Mouse (Mus musculus): ENCODE data around the gene Vwa8. TPM values are rescaled to one million over a fixed set of nuclear protein-coding genes. Genes with fewer than 3 reads are reported as not detected.

Vwa8 gene
- polyA plus RNA-seq, 2 experiments: 11.8 to 14.0 TPM

GRCm38 (mm10) chr14:79157451-79158218 lies 308.8 kb downstream of the Vwa8 start:
- Histone ChIP-seq H3K4me1 (ENCODE audit: control insufficient read depth, insufficient read depth, low read length) (peaks cover 35% of the 10 kb centered on the region), H3K9ac (ENCODE audit: low read depth, low read length, severe bottlenecking) (no peak overlapping the region), H3K9me3 (ENCODE audit: control insufficient read depth, low read length) (no peaks in the 10 kb centered on the region), H3K27me3 (ENCODE audit: control insufficient read depth, insufficient read depth, low read length) (no peaks in the 10 kb centered on the region), H3K36me3 (ENCODE audit: control insufficient read depth, insufficient read depth, low read length) (0 out of 2 replicates have a peak, but pooled peaks cover 3% of the 10 kb centered on the region), H3K27ac (replicated peaks; ENCODE audit: low read depth, low read length) (peak overlapping the region; percentile 72), H3K4me2 (replicated peaks; ENCODE audit: low read depth, low read length, severe bottlenecking) (peak overlapping the region; percentile 19; the same call in 1 of the 2 replicates), H3K4me3 (replicated peaks; ENCODE audit: low read length) (no peak overlapping the region)
- ATAC-seq (ENCODE audit: low FRiP score, low read depth) (peak; percentile 81), DNase-seq (ENCODE audit: low spot score) (peak; percentile 77)
- no peak for TF ChIP-seq POLR2A (IDR thresholded peaks at IDR 0.05; ENCODE audit: borderline replicate concordance, extremely low read depth, insufficient read depth, insufficient read length)
- 19% methylated on average over 15 of the region's 17 CpGs for WGBS

- DNase-seq (ENCODE audit: low spot score) (no peak), ATAC-seq (ENCODE audit: low FRiP score, low read depth) (peak; percentile 42)
- H3K27ac ChIP-seq (replicated peaks; ENCODE audit: low read depth, low read length): peak overlapping the region; percentile 72
- no peak overlapping the region for H3K9ac ChIP-seq (ENCODE audit: low read depth, low read length, severe bottlenecking)
- 0 out of 2 replicates have a peak, but pooled peaks cover 3% of the 10 kb centered on the region for H3K36me3 ChIP-seq (ENCODE audit: control insufficient read depth, insufficient read depth, low read length)
- no peaks in the 10 kb centered on the region for H3K9me3 ChIP-seq (ENCODE audit: control insufficient read depth, low read length)
- no peaks in the 10 kb centered on the region for H3K27me3 ChIP-seq (ENCODE audit: control insufficient read depth, insufficient read depth, low read length)
- no peak for TF ChIP-seq POLR2A (IDR thresholded peaks at IDR 0.05; ENCODE audit: borderline replicate concordance, extremely low read depth, insufficient read depth, insufficient read length)
- H3K4me2 ChIP-seq (replicated peaks; ENCODE audit: low read depth, low read length, severe bottlenecking): peak overlapping the region; percentile 19; the same call in 1 of the 2 replicates
- peaks cover 35% of the 10 kb centered on the region for H3K4me1 ChIP-seq (ENCODE audit: control insufficient read depth, insufficient read depth, low read length)
- 33% methylated on average over 12 of the region's 12 CpGs for WGBS
- no peak overlapping the region for H3K4me3 ChIP-seq (replicated peaks; ENCODE audit: low read length)
Observed at GRCm38 (mm10) chr14:79158219-79158521, 309.3 kb downstream of the Vwa8 start.

GRCm38 (mm10) chr14:79158673-79159200 lies 309.9 kb downstream of the Vwa8 start:
- Histone ChIP-seq H3K4me1 (ENCODE audit: control insufficient read depth, insufficient read depth, low read length) (peaks cover 35% of the 10 kb centered on the region), H3K4me2 (replicated peaks; ENCODE audit: low read depth, low read length, severe bottlenecking) (no peak overlapping the region), H3K4me3 (replicated peaks; ENCODE audit: low read length) (no peak overlapping the region), H3K27ac (replicated peaks; ENCODE audit: low read depth, low read length) (no peak overlapping the region), H3K27me3 (ENCODE audit: control insufficient read depth, insufficient read depth, low read length) (no peaks in the 10 kb centered on the region), H3K9me3 (ENCODE audit: control insufficient read depth, low read length) (no peaks in the 10 kb centered on the region), H3K36me3 (ENCODE audit: control insufficient read depth, insufficient read depth, low read length) (0 out of 2 replicates have a peak, but pooled peaks cover 3% of the 10 kb centered on the region), H3K9ac (ENCODE audit: low read depth, low read length, severe bottlenecking) (no peak overlapping the region)
- no peak for TF ChIP-seq POLR2A (IDR thresholded peaks at IDR 0.05; ENCODE audit: borderline replicate concordance, extremely low read depth, insufficient read depth, insufficient read length)
- ATAC-seq (ENCODE audit: low FRiP score, low read depth) (no peak), DNase-seq (ENCODE audit: low spot score) (no peak)
- WGBS: 66% methylated on average over 4 of the region's 4 CpGs

- H3K4me3 ChIP-seq (replicated peaks; ENCODE audit: low read length): no peak overlapping the region
- H3K27ac ChIP-seq (replicated peaks; ENCODE audit: low read depth, low read length): no peak overlapping the region
- TF ChIP-seq POLR2A (IDR thresholded peaks at IDR 0.05; ENCODE audit: borderline replicate concordance, extremely low read depth, insufficient read depth, insufficient read length): no peak
- DNase-seq (ENCODE audit: low spot score): no peak
- no peaks in the 10 kb centered on the region for H3K27me3 ChIP-seq (ENCODE audit: control insufficient read depth, insufficient read depth, low read length)
- H3K9ac ChIP-seq (ENCODE audit: low read depth, low read length, severe bottlenecking): no peak overlapping the region
- no peak overlapping the region for H3K4me2 ChIP-seq (replicated peaks; ENCODE audit: low read depth, low read length, severe bottlenecking)
- peaks cover 30% of the 10 kb centered on the region for H3K4me1 ChIP-seq (ENCODE audit: control insufficient read depth, insufficient read depth, low read length)
- 0 out of 2 replicates have a peak, but pooled peaks cover 7% of the 10 kb centered on the region for H3K36me3 ChIP-seq (ENCODE audit: control insufficient read depth, insufficient read depth, low read length)
- no peaks in the 10 kb centered on the region for H3K9me3 ChIP-seq (ENCODE audit: control insufficient read depth, low read length)
- 94% methylated on average over 8 of the region's 8 CpGs for WGBS
- ATAC-seq (ENCODE audit: low FRiP score, low read depth): no peak
Observed at GRCm38 (mm10) chr14:79159451-79159850, 310.6 kb downstream of the Vwa8 start.

GRCm38 (mm10) chr14:79160486-79160885 lies 311.6 kb downstream of the Vwa8 start:
- Histone ChIP-seq H3K27me3 (ENCODE audit: control insufficient read depth, insufficient read depth, low read length) (no peaks in the 10 kb centered on the region), H3K4me1 (ENCODE audit: control insufficient read depth, insufficient read depth, low read length) (peaks cover 23% of the 10 kb centered on the region), H3K9me3 (ENCODE audit: control insufficient read depth, low read length) (no peaks in the 10 kb centered on the region), H3K4me3 (replicated peaks; ENCODE audit: low read length) (no peak overlapping the region), H3K36me3 (ENCODE audit: control insufficient read depth, insufficient read depth, low read length) (0 out of 2 replicates have a peak, but pooled peaks cover 8% of the 10 kb centered on the region), H3K4me2 (replicated peaks; ENCODE audit: low read depth, low read length, severe bottlenecking) (no peak overlapping the region), H3K27ac (replicated peaks; ENCODE audit: low read depth, low read length) (no peak overlapping the region), H3K9ac (ENCODE audit: low read depth, low read length, severe bottlenecking) (no peak overlapping the region)
- TF ChIP-seq POLR2A (IDR thresholded peaks at IDR 0.05; ENCODE audit: borderline replicate concordance, extremely low read depth, insufficient read depth, insufficient read length): no peak
- ATAC-seq (ENCODE audit: low FRiP score, low read depth) (no peak), DNase-seq (ENCODE audit: low spot score) (no peak)
- WGBS: 72% methylated on average over 10 of the region's 10 CpGs

Measured in limb, embryonic 14.5 days (tissue).